In the genomic region with DNA sequence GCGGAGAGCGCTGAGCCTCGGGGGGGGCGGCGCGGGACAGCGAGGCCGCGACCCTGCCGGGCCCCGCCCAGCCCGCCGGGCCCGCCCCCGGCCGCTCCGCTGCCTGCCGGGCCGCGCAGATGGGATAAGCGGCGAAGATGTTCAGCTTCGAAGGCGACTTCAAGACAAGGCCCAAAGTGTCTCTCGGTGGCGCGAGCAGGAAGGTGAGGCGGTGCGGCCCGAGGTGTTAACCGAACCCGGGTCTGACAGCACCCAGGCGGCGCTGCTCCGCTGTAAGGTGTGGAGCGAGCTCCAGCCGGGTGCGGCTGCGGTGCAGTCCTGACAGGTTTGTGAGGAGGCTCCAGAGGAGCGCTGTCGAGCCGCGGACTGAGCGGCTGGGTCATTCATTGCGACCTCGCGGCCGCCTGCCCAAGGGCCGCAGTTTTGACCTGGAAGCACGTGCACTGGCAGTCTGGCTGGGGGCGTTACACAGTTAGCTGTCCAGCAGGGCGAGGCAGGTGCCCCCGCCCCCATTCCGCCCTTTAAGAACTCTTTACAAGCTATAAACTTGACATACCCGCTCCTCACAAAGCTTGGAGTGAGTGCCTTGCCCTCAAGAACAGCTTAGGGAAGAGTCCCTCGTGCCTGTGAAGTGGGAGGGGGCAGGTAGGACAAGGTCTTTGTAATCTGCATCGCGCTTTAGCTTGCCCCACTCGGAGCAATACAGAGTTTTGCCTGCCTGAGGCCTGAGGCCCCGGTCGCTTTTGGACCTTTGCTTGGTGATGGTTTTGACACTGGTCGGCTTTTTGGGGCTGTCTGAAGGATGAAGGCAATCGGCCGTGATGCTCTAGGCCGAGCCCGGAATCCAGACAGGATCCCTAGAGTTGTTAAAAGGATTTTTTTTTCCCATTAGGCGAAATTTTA, we compare ENCODE assay signal across 8 mouse cellular contexts. TPM values are rescaled to one million over a fixed set of nuclear protein-coding genes. Genes with fewer than 3 reads are reported as not detected.
DNase-seq lines count a peak whose midpoint lies in the region; ATAC-seq and TF ChIP-seq lines count a peak whose summit lies in the region.

No protein-coding gene starts in this region.

- DNase-seq in lung, adult 2 months: no peak
- DNase-seq in lung, postnatal 4 days: no peak
- no peak for DNase-seq in Patski (ENCODE audit: low read depth, low spot score)
- DNase-seq in kidney, postnatal 14 days: peak; percentile 78
- no peak for DNase-seq in midbrain, embryonic 14.5 days
- no peak for DNase-seq in cerebellum, postnatal 14 days
- no peak for DNase-seq in thymus, postnatal 25 days

- H3K36me3 ChIP-seq in midbrain, embryonic 14.5 days (ENCODE audit: control insufficient read depth, insufficient read depth, low read length): no peaks in the 10 kb centered on the region

- peak overlapping the region; percentile 78 for H3K4me3 ChIP-seq in lung, adult 2 months (replicated peaks; ENCODE audit: extremely low read depth, low read depth, low read length)
- peak overlapping the region; percentile 77 for H3K4me3 ChIP-seq in midbrain, embryonic 14.5 days (replicated peaks; ENCODE audit: low read depth, low read length)

- H3K27me3 ChIP-seq in Patski: peaks cover 16% of the 10 kb centered on the region
- no peaks in the 10 kb centered on the region for H3K27me3 ChIP-seq in midbrain, embryonic 14.5 days (ENCODE audit: control insufficient read depth, insufficient read depth, low read length)

- H3K9me3 ChIP-seq in midbrain, embryonic 14.5 days (ENCODE audit: control insufficient read depth, low read length): no peaks in the 10 kb centered on the region

- peaks cover 4% of the 10 kb centered on the region for H3K4me1 ChIP-seq in lung, adult 2 months (ENCODE audit: control insufficient read depth, insufficient read depth, low read length)
- H3K4me1 ChIP-seq in midbrain, embryonic 14.5 days (ENCODE audit: control insufficient read depth, insufficient read depth, low read length): peaks cover 17% of the 10 kb centered on the region

- CTCF ChIA-PET in Patski (lab: Charles Lee): interaction anchor here (1.0 to 1.7 kb wide), 4 partner anchors 10 to 118 kb away, joined by 3 to 6 read pairs (median 5); no protein-coding TSS in a partner anchor

- POLR2A ChIA-PET in Patski (lab: Charles Lee): interaction anchor here (0.9 to 1.3 kb wide), 5 partner anchors 10 to 191 kb away, joined by 3 to 4 read pairs (median 3); a partner anchor contains a TSS

- peak; percentile 87 for ATAC-seq in Patski
- peak; percentile 79 for ATAC-seq in erythroid progenitor cell, adult 5-6 weeks (replicated peaks; ENCODE audit: low FRiP score, poor library complexity, severe bottlenecking)
- ATAC-seq in midbrain, embryonic 14.5 days (ENCODE audit: low FRiP score, low TSS enrichment): peak; percentile 65

- peak overlapping the region; percentile 93 for H3K27ac ChIP-seq in midbrain, embryonic 14.5 days (replicated peaks; ENCODE audit: low read depth, low read length)

- TF ChIP-seq POLR2A in lung, adult 2 months (IDR thresholded peaks at IDR 0.05; ENCODE audit: borderline replicate concordance, extremely low read depth, low read depth, low read length): no peak

- in situ Hi-C loops in Patski (cut with MboI; ENCODE audit: low pct_unique_long_range_greater_than_20kb): no loop called here

- H3K9ac ChIP-seq in midbrain, embryonic 14.5 days (replicated peaks; ENCODE audit: low read length): peak overlapping the region; percentile 77

- WGBS in lung, adult 2 months: 3% methylated on average over 62 of the region's 67 CpGs
- 2% methylated on average over 62 of the region's 67 CpGs for WGBS in midbrain, embryonic 14.5 days

- TF ChIP-seq CTCF in lung, adult 2 months (IDR thresholded peaks at IDR 0.05; ENCODE audit: insufficient read depth, low read length): no peak
- TF ChIP-seq CTCF in Patski (IDR thresholded peaks at IDR 0.05): peak; percentile 71

- H3K4me2 ChIP-seq in midbrain, embryonic 14.5 days (ENCODE audit: low read length): peak overlapping the region; percentile 85

RNA-seq across cellular contexts. Expression of a gene that starts 0.6 kb away (rescaled TPM):
- 8.1 and 13.6 TPM in 2 replicates for polyA plus RNA-seq in lung, adult 2 months (2012; rRNA removed)
- 57.4 TPM for polyA plus RNA-seq in Patski (2021)
- total RNA-seq in erythroid progenitor cell, adult 5-6 weeks (2015; ENCODE audit: low replicate concordance): 23.8 and 41.1 TPM in 2 replicates
- 46.2 and 49.9 TPM in 2 replicates for total RNA-seq in erythroid progenitor cell, adult 5-6 weeks (2017; ENCODE audit: low replicate concordance)
- 41.2 and 51.6 TPM in 2 replicates for polyA plus RNA-seq in midbrain, embryonic 14.5 days (2014; fragmentation: Nextera tagmentation; extraction: Ambion mirVana)
